Mouse (Mus musculus) limb, embryonic 11.5 days (tissue): ENCODE data around the gene Cse1l. TPM values are rescaled to one million over a fixed set of nuclear protein-coding genes. Genes with fewer than 3 reads are reported as not detected.

Experiments
- ATAC-seq: fragments of 200-750 bp; cut with Nextera tagmentation; 2 replicates; pipeline ENCODE4 v1.8.0; 2017; ENCODE audit warnings: low read depth; ENCODE audit not compliant: insufficient number of reproducible peaks, low FRiP score, low TSS enrichment
- DNase-seq: peaks from one replicate; pipeline ENCODE4 v3.0.0-alpha.2; 2015; ENCODE audit warnings: low spot score
- H3K27ac ChIP-seq: fragments of 300-500 bp; sonication (generic); replicated peaks from 2 replicates; pipeline ENCODE4 v1.5.1; 2014; ENCODE audit warnings: low read depth, mild to moderate bottlenecking, low read length
- H3K27me3 ChIP-seq: fragments of 300-500 bp; sonication (generic); 2 replicates; pipeline ENCODE4 v1.6.1; 2014; ENCODE audit warnings: mild to moderate bottlenecking, low read length, mixed read lengths; ENCODE audit not compliant: control insufficient read depth, insufficient read depth
- H3K36me3 ChIP-seq: fragments of 300-500 bp; sonication (generic); 2 replicates; pipeline ENCODE4 v1.6.1; 2014; ENCODE audit warnings: mild to moderate bottlenecking, low read length, moderate library complexity, mixed read lengths; ENCODE audit not compliant: control insufficient read depth, insufficient read depth
- H3K4me1 ChIP-seq: fragments of 300-500 bp; sonication (generic); 2 replicates; pipeline ENCODE4 v1.6.1; 2014; ENCODE audit warnings: low read length, mixed read lengths; ENCODE audit not compliant: control insufficient read depth, insufficient read depth
- H3K4me2 ChIP-seq: fragments of 300-500 bp; sonication (generic); 2 replicates; pipeline ENCODE4 v1.6.1; 2014; ENCODE audit warnings: low read depth, mild to moderate bottlenecking, moderate library complexity; ENCODE audit not compliant: severe bottlenecking
- H3K4me3 ChIP-seq: fragments of 300-500 bp; sonication (generic); 2 replicates; pipeline ENCODE4 v1.5.1; 2014; ENCODE audit warnings: low read depth, low read length
- H3K9ac ChIP-seq: fragments of 300-500 bp; sonication (generic); 2 replicates; pipeline ENCODE4 v1.6.1; 2014; ENCODE audit warnings: mild to moderate bottlenecking, low read length
- H3K9me3 ChIP-seq: fragments of 300-500 bp; sonication (generic); 2 replicates; pipeline ENCODE4 v1.6.1; 2016; ENCODE audit warnings: low read length; ENCODE audit not compliant: control insufficient read depth
- WGBS: fragments of 180-500 bp; shearing (Covaris S2); extraction: QIAGEN DNeasy Blood & Tissue Kit; methylation state at CpG from one replicate; pipeline ENCODE4 v1.1.7; 2014; 5-methylcytosine and 5-hydroxymethylcytosine counted together
- polyA plus RNA-seq: library from polyadenylated mRNA; unstranded; fragments of >200 nt; fragmentation: Nextera tagmentation; extraction: Ambion mirVana; gene quantifications from 2 replicates; pipeline ENCODE4 v1.2.1, GENCODE M21; 2014

Gene Cse1l
- polyA plus RNA-seq, 1 experiment from 2014 or later = 226 TPM

- Histone ChIP-seq H3K36me3 (no peaks in the 10 kb centered on the region; the same call in 1 of the 2 replicates), H3K4me3 (no peak overlapping the region), H3K27me3 (no peaks in the 10 kb centered on the region), H3K9ac (no peak overlapping the region), H3K27ac (no peak overlapping the region), H3K4me1 (no peaks in the 10 kb centered on the region; the same call in 1 of the 2 replicates), H3K9me3 (no peaks in the 10 kb centered on the region), H3K4me2 (no peak overlapping the region)
- ATAC-seq (no peak), DNase-seq (no peak)
- WGBS = 91% methylated on average over 8 of the region's 8 CpGs
Observed at GRCm38 (mm10) chr2:166892158-166892680, 13.6 kb upstream of the Cse1l start.

GRCm38 (mm10) chr2:166893036-166893435 is 12.8 kb upstream of the Cse1l start:
- Histone ChIP-seq H3K4me3 (no peak overlapping the region), H3K9me3 (no peaks in the 10 kb centered on the region), H3K27ac (no peak overlapping the region), H3K4me1 (no peaks in the 10 kb centered on the region; the same call in 1 of the 2 replicates), H3K9ac (no peak overlapping the region), H3K4me2 (no peak overlapping the region), H3K27me3 (no peaks in the 10 kb centered on the region), H3K36me3 (no peaks in the 10 kb centered on the region; the same call in 1 of the 2 replicates)
- WGBS = 95% methylated on average over 5 of the region's 5 CpGs
- ATAC-seq (no peak), DNase-seq (no peak)

- Histone ChIP-seq H3K9me3 (no peaks in the 10 kb centered on the region), H3K27ac (no peak overlapping the region), H3K4me2 (no peak overlapping the region), H3K9ac (no peak overlapping the region), H3K4me1 (no peaks in the 10 kb centered on the region; the same call in 1 of the 2 replicates), H3K4me3 (no peak overlapping the region), H3K36me3 (no peaks in the 10 kb centered on the region; the same call in 1 of the 2 replicates), H3K27me3 (no peaks in the 10 kb centered on the region)
- WGBS = 90% methylated on average over 13 of the region's 13 CpGs
- DNase-seq (no peak), ATAC-seq (no peak)
Observed at GRCm38 (mm10) chr2:166896368-166896767, 9.5 kb upstream of the Cse1l start.

GRCm38 (mm10) chr2:166896974-166897373 is 8.9 kb upstream of the Cse1l start:
- no peaks in the 10 kb centered on the region; the same call in 1 of the 2 replicates for H3K4me1 ChIP-seq
- no peak for DNase-seq
- no peak for ATAC-seq
- 94% methylated on average over 12 of the region's 12 CpGs for WGBS
- H3K36me3 ChIP-seq = no peaks in the 10 kb centered on the region; the same call in 1 of the 2 replicates
- H3K9ac ChIP-seq = no peak overlapping the region
- H3K9me3 ChIP-seq = no peaks in the 10 kb centered on the region
- H3K4me3 ChIP-seq = no peak overlapping the region
- no peak overlapping the region for H3K27ac ChIP-seq
- H3K4me2 ChIP-seq = no peak overlapping the region
- H3K27me3 ChIP-seq = no peaks in the 10 kb centered on the region

- no peaks in the 10 kb centered on the region for H3K36me3 ChIP-seq
- H3K27me3 ChIP-seq = no peaks in the 10 kb centered on the region
- H3K9me3 ChIP-seq = no peaks in the 10 kb centered on the region
- no peaks in the 10 kb centered on the region; the same call in 1 of the 2 replicates for H3K4me1 ChIP-seq
- H3K4me3 ChIP-seq = no peak overlapping the region
- no peak overlapping the region for H3K4me2 ChIP-seq
- H3K27ac ChIP-seq = no peak overlapping the region
- ATAC-seq (no peak), DNase-seq (no peak)
- 88% methylated on average over 2 of the region's 2 CpGs for WGBS
- H3K9ac ChIP-seq = no peak overlapping the region
Observed at GRCm38 (mm10) chr2:166899161-166899560, 6.7 kb upstream of the Cse1l start.

GRCm38 (mm10) chr2:166899746-166900145 is 6.1 kb upstream of the Cse1l start:
- no peak overlapping the region for H3K9ac ChIP-seq
- no peak for DNase-seq
- ATAC-seq = no peak
- no peak overlapping the region for H3K4me2 ChIP-seq
- H3K27ac ChIP-seq = no peak overlapping the region
- no peaks in the 10 kb centered on the region for H3K27me3 ChIP-seq
- H3K9me3 ChIP-seq = no peaks in the 10 kb centered on the region
- H3K4me1 ChIP-seq = no peaks in the 10 kb centered on the region
- no peak overlapping the region for H3K4me3 ChIP-seq
- no peaks in the 10 kb centered on the region for H3K36me3 ChIP-seq
- WGBS = 76% methylated on average over 3 of the region's 3 CpGs

- no peaks in the 10 kb centered on the region for H3K4me1 ChIP-seq
- H3K27me3 ChIP-seq = no peaks in the 10 kb centered on the region
- 89% methylated on average over 8 of the region's 8 CpGs for WGBS
- no peaks in the 10 kb centered on the region for H3K36me3 ChIP-seq
- H3K4me2 ChIP-seq = no peak overlapping the region
- no peaks in the 10 kb centered on the region for H3K9me3 ChIP-seq
- DNase-seq = no peak
- H3K27ac ChIP-seq = no peak overlapping the region
- no peak for ATAC-seq
- no peak overlapping the region for H3K4me3 ChIP-seq
- no peak overlapping the region for H3K9ac ChIP-seq
Observed at GRCm38 (mm10) chr2:166900792-166901505, 4.9 kb upstream of the Cse1l start.

- Histone ChIP-seq H3K9ac (no peak overlapping the region), H3K4me3 (no peak overlapping the region), H3K27ac (no peak overlapping the region), H3K9me3 (no peaks in the 10 kb centered on the region), H3K36me3 (no peaks in the 10 kb centered on the region), H3K4me1 (peaks cover 9% of the 10 kb centered on the region), H3K4me2 (no peak overlapping the region), H3K27me3 (no peaks in the 10 kb centered on the region)
- 94% methylated on average over 6 of the region's 6 CpGs for WGBS
- ATAC-seq (no peak), DNase-seq (no peak)
Observed at GRCm38 (mm10) chr2:166903719-166904282, 2.0 kb upstream of the Cse1l start.
